Mouse (Mus musculus): ENCODE results near the gene Rpl39l. TPM values are rescaled to one million over a fixed set of nuclear protein-coding genes. Genes with fewer than 3 reads are reported as not detected.

The Rpl39l gene
- polyA plus RNA-seq (2015; fragmentation: Nextera tagmentation; extraction: Ambion mirVana) = 0.27 and 0.36 TPM in 2 replicates

GRCm38 (mm10) chr16:10170005-10170404 is at the start of gene Rpl39l:
TSS of gene Rpl39l (plus strand) at chr16:10170226.
- WGBS = 88% methylated on average over 22 of the region's 22 CpGs
- Histone ChIP-seq H3K9ac (ENCODE audit: low read depth, low read length) (no peak within 1 kb of the TSS), H3K27ac (ENCODE audit: low read length) (no peak within 1 kb of the TSS), H3K4me3 (ENCODE audit: low read depth, low read length) (no peak within 1 kb of the TSS), H3K4me1 (ENCODE audit: control insufficient read depth, insufficient read depth, low read length) (no peaks in the 10 kb centered on the region), H3K36me3 (ENCODE audit: control insufficient read depth, insufficient read depth, low read length) (no peaks in the 10 kb centered on the region), H3K9me3 (replicated peaks; ENCODE audit: control insufficient read depth, low read length, poor library complexity, severe bottlenecking) (0 out of 2 replicates have a peak, but pooled peaks cover 2% of the 10 kb centered on the region), H3K27me3 (ENCODE audit: control insufficient read depth, insufficient read depth, low read depth, low read length) (no peaks in the 10 kb centered on the region), H3K4me2 (ENCODE audit: low read length) (no peak within 1 kb of the TSS)
- no peak for ATAC-seq

DNA sequence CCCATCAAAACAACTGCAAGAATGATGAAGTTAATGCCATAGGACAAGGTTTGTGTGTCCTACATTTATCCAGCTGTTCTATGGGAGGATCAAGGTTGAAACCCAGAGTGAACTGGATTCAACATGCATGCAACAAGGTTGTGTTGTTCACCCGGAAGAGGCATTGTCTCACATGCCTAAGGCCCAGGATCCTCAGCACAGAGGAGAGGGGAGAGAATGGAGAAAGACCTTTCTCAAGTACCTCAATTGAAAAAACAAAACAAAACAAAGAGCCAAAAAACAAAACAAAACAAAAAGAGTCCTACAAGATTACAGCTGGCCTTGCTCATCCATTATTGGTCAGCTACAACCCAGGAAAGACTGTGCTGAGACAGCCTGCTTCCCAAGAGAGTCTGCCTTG is 42.4 kb upstream of the Rpl39l start:
- H3K9me3 ChIP-seq (replicated peaks; ENCODE audit: control insufficient read depth, low read length, poor library complexity, severe bottlenecking) = no peaks in the 10 kb centered on the region
- ATAC-seq = no peak
- WGBS = 88% methylated on average over 1 of the region's 1 CpGs
- H3K4me2 ChIP-seq (ENCODE audit: low read length) = no peak overlapping the region
- H3K27ac ChIP-seq (ENCODE audit: low read length) = no peak overlapping the region
- no peaks in the 10 kb centered on the region for H3K36me3 ChIP-seq (ENCODE audit: control insufficient read depth, insufficient read depth, low read length)
- no peak overlapping the region for H3K9ac ChIP-seq (ENCODE audit: low read depth, low read length)
- no peaks in the 10 kb centered on the region for H3K27me3 ChIP-seq (ENCODE audit: control insufficient read depth, insufficient read depth, low read depth, low read length)
- H3K4me3 ChIP-seq (ENCODE audit: low read depth, low read length) = no peak overlapping the region
- no peaks in the 10 kb centered on the region for H3K4me1 ChIP-seq (ENCODE audit: control insufficient read depth, insufficient read depth, low read length)

DNA sequence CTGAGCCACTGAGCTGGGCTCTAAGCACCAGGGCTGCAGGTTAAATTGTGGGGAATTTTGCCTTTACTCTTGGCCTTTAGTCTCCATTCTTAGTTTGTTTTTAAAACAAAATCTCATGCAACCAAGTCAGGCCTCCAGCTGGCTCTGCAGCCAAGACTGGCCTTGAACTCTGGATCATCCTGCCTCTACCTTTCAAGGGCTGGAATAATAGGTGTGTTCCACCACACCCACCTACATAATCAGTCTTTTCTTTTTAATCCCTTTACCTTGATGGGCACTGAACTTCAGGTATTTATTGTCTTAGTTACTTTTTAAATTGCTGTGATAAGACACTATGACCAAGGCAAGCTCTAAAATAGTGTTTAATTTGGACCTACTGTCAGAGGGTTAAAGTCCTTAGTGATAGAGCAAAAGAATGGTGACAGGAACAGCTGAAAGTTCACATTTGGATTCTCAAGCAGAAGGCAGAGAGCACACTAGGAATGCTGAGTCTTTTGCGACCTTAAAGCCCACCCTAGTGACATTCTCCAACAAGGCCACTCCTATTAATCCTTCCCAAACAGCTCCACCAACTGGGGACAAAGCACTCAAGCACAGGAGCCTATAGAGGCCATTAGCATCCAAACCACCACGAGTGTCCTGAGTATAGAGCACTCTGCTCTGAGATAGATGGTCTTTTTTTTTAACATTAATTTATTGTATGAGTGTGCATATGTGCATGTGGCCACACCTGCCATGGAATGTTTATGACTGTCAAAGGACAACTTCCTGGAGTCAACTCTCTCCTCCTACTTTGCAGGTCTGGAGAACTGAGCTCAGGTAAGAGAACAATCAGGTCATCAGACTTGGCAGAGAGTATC is 40.7 kb upstream of the Rpl39l start:
- Histone ChIP-seq H3K27me3 (ENCODE audit: control insufficient read depth, insufficient read depth, low read depth, low read length) (no peaks in the 10 kb centered on the region), H3K36me3 (ENCODE audit: control insufficient read depth, insufficient read depth, low read length) (no peaks in the 10 kb centered on the region), H3K27ac (ENCODE audit: low read length) (no peak overlapping the region), H3K4me3 (ENCODE audit: low read depth, low read length) (no peak overlapping the region), H3K9ac (ENCODE audit: low read depth, low read length) (no peak overlapping the region), H3K4me2 (ENCODE audit: low read length) (no peak overlapping the region), H3K4me1 (ENCODE audit: control insufficient read depth, insufficient read depth, low read length) (no peaks in the 10 kb centered on the region), H3K9me3 (replicated peaks; ENCODE audit: control insufficient read depth, low read length, poor library complexity, severe bottlenecking) (no peaks in the 10 kb centered on the region)
- ATAC-seq = no peak
- WGBS = 68% methylated on average over 2 of the region's 2 CpGs

- Histone ChIP-seq H3K27me3 (ENCODE audit: control insufficient read depth, insufficient read depth, low read depth, low read length) (no peaks in the 10 kb centered on the region), H3K36me3 (ENCODE audit: control insufficient read depth, insufficient read depth, low read length) (no peaks in the 10 kb centered on the region), H3K9ac (ENCODE audit: low read depth, low read length) (no peak overlapping the region), H3K9me3 (replicated peaks; ENCODE audit: control insufficient read depth, low read length, poor library complexity, severe bottlenecking) (no peaks in the 10 kb centered on the region), H3K4me1 (ENCODE audit: control insufficient read depth, insufficient read depth, low read length) (no peaks in the 10 kb centered on the region), H3K27ac (ENCODE audit: low read length) (no peak overlapping the region), H3K4me2 (ENCODE audit: low read length) (no peak overlapping the region), H3K4me3 (ENCODE audit: low read depth, low read length) (no peak overlapping the region)
- ATAC-seq = no peak
- WGBS = 86% methylated on average over 2 of the region's 2 CpGs
Observed at GRCm38 (mm10) chr16:10143166-10143565, 26.9 kb upstream of the Rpl39l start.

DNA sequence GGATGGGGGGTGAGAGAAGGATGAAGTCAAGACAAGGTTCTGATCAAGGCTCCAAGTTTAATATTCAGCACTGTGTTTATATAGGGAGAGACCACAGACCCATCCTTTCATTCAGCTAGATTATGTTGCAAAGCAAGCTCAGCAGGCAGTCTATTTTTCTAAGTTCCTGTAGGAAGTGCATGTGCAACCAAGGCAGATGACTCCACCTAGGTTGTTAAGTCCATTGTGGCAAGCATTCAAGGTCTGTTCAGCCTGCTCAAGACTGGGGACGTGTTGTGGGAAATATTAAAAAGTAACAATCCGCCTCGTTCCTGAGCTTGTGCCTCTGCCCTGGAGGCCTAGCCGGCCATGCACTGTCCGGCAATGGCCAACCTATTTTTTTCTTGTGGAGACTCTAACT is 22.6 kb upstream of the Rpl39l start:
- H3K4me1 ChIP-seq (ENCODE audit: control insufficient read depth, insufficient read depth, low read length) = no peaks in the 10 kb centered on the region
- no peaks in the 10 kb centered on the region for H3K27me3 ChIP-seq (ENCODE audit: control insufficient read depth, insufficient read depth, low read depth, low read length)
- no peak overlapping the region for H3K4me3 ChIP-seq (ENCODE audit: low read depth, low read length)
- H3K36me3 ChIP-seq (ENCODE audit: control insufficient read depth, insufficient read depth, low read length) = no peaks in the 10 kb centered on the region
- H3K9me3 ChIP-seq (replicated peaks; ENCODE audit: control insufficient read depth, low read length, poor library complexity, severe bottlenecking) = no peaks in the 10 kb centered on the region
- H3K9ac ChIP-seq (ENCODE audit: low read depth, low read length) = no peak overlapping the region
- no peak for ATAC-seq
- no peak overlapping the region for H3K4me2 ChIP-seq (ENCODE audit: low read length)
- WGBS = 92% methylated on average over 5 of the region's 5 CpGs
- H3K27ac ChIP-seq (ENCODE audit: low read length) = no peak overlapping the region

DNA sequence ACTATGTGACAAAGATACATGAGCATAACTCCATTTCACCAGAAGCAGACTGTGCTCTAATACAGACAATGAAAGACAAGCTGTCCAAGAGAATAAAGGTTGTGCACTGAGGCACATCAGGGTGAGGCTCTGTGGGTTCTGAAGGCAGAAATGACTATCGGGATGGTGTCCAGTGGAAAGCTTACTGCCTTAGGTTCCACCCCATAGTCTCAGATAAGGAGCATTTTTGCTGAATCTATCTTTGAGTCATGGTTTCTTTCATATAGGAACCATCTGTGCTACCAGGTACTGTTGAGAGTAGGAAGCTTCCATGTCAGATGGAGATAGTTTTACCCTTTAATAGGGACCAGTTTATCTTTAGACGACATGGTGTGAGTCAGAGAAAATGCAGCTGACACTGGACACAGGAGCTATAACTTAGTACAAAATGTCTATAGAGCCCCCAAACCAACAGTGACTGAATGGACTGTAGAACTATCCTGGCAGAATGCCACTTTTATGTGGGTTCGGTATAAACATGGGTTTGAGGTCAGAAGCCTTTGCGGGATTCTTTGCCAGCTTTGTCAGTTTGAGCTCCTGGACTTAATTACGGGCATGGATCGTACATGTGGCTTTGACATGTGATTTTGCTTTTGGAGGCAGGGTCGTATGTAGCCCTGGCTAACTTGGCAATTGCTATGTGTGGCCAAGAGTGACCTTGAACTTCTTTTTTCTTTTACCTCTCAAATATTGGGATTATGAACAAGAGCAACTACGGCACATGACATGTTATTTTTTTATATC is 712 bp upstream of the Rpl39l start:
- Histone ChIP-seq H3K27me3 (ENCODE audit: control insufficient read depth, insufficient read depth, low read depth, low read length) (no peaks in the 10 kb centered on the region), H3K36me3 (ENCODE audit: control insufficient read depth, insufficient read depth, low read length) (no peaks in the 10 kb centered on the region), H3K4me3 (ENCODE audit: low read depth, low read length) (no peak overlapping the region), H3K9ac (ENCODE audit: low read depth, low read length) (no peak overlapping the region), H3K4me1 (ENCODE audit: control insufficient read depth, insufficient read depth, low read length) (no peaks in the 10 kb centered on the region), H3K4me2 (ENCODE audit: low read length) (no peak overlapping the region), H3K27ac (ENCODE audit: low read length) (no peak overlapping the region), H3K9me3 (replicated peaks; ENCODE audit: control insufficient read depth, low read length, poor library complexity, severe bottlenecking) (0 out of 2 replicates have a peak, but pooled peaks cover 2% of the 10 kb centered on the region)
- WGBS = 94% methylated on average over 8 of the region's 8 CpGs
- ATAC-seq = no peak

GRCm38 (mm10) chr16:10171276-10171675 is 1.2 kb downstream of the Rpl39l start:
- 90% methylated on average over 4 of the region's 4 CpGs for WGBS
- Histone ChIP-seq H3K9me3 (replicated peaks; ENCODE audit: control insufficient read depth, low read length, poor library complexity, severe bottlenecking) (0 out of 2 replicates have a peak, but pooled peaks cover 2% of the 10 kb centered on the region), H3K4me2 (ENCODE audit: low read length) (no peak overlapping the region), H3K27me3 (ENCODE audit: control insufficient read depth, insufficient read depth, low read depth, low read length) (no peaks in the 10 kb centered on the region), H3K4me3 (ENCODE audit: low read depth, low read length) (no peak overlapping the region), H3K36me3 (ENCODE audit: control insufficient read depth, insufficient read depth, low read length) (no peaks in the 10 kb centered on the region), H3K9ac (ENCODE audit: low read depth, low read length) (no peak overlapping the region), H3K27ac (ENCODE audit: low read length) (no peak overlapping the region), H3K4me1 (ENCODE audit: control insufficient read depth, insufficient read depth, low read length) (no peaks in the 10 kb centered on the region)
- ATAC-seq = no peak

DNA sequence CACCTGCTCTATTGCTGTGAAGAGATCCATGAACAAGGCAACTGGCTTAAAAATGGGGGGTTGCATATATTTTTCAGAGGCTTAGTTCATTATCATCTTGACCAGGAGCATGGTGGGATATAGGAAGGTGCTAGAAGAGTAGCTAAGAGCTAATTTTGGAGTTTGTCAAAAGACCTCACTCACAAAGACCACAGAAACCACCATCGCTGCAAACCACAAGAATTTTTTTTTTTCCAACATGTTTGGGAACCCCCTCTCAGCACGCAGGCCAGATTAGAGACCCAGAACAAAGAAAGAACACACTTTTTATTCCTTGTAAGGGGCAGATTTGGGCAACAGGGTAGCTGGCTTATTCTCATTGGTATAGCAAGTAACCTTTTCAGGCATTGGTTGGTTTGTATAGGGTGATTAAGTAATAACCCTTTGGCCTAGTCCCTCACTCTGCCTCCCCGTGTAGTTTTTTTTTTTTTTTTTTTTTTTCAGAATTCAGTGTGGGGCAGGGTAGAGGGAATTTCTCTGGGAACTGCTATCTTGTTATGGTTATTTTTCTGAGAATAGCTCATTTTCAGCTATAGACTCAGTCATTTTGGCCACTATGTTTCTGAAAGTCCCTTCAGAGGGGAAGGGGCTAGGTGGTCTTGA is 2.3 kb downstream of the Rpl39l start:
- no peak overlapping the region for H3K9ac ChIP-seq (ENCODE audit: low read depth, low read length)
- WGBS = 90% methylated on average over 3 of the region's 3 CpGs

More for the DNA sequence above, 2.3 kb downstream of the Rpl39l start:
- Histone ChIP-seq H3K27ac (ENCODE audit: low read length) (no peak overlapping the region), H3K27me3 (ENCODE audit: control insufficient read depth, insufficient read depth, low read depth, low read length) (no peaks in the 10 kb centered on the region), H3K4me2 (ENCODE audit: low read length) (no peak overlapping the region), H3K4me1 (ENCODE audit: control insufficient read depth, insufficient read depth, low read length) (no peaks in the 10 kb centered on the region), H3K9me3 (replicated peaks; ENCODE audit: control insufficient read depth, low read length, poor library complexity, severe bottlenecking) (peaks cover 2% of the 10 kb centered on the region; the same call in 1 of the 2 replicates), H3K4me3 (ENCODE audit: low read depth, low read length) (no peak overlapping the region), H3K36me3 (ENCODE audit: control insufficient read depth, insufficient read depth, low read length) (no peaks in the 10 kb centered on the region)
- no peak for ATAC-seq

Data from midbrain, embryonic 16.5 days (tissue).